Mouse (Mus musculus) E14TG2a.4 (cell line): ENCODE data around the gene Ablim1.

Source experiments
- CTCF ChIP-seq: conservative IDR thresholded peaks from 2 replicates; pipeline ENCODE4 v1.5.1; 2014; ENCODE audit warnings: low read length
- NANOG ChIP-seq: IDR thresholded peaks from 2 replicates; pipeline ENCODE4 v1.6.1; 2014; ENCODE audit warnings: borderline replicate concordance, low read length, mixed read lengths
- POU5F1 ChIP-seq: IDR thresholded peaks from 2 replicates; pipeline ENCODE4 v1.6.1; 2014; ENCODE audit warnings: low read length, borderline replicate concordance

DNA sequence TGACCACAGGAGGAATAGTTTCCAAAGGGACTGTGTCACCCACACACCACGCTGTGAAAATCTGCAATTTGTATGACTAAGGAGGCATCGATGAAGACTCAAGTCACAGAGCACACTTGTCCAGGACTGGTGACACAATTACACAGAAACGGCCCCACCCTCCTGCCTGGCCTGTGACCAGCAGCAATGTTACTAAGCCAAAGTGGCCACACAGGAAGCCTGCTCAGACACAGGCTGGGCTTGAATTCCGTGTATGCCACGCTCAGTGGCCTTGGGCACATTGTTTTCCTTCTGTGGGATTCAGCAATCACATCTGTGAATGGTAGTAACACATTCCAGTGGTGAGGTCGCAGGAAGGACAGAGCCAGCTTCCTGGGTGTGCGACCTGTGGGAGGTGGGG lies 110.6 kb downstream of the Ablim1 start:
- TF ChIP-seq CTCF (no peak), POU5F1 (no peak), NANOG (no peak)
